Mouse (Mus musculus) CD4-positive, CD25-positive, alpha-beta regulatory T cell, adult 2 months (primary cell): Measurements from ENCODE around the gene Gm12394.
"Not testable (repeated sequence)": the region's sequence is repeated elsewhere in the genome, so short reads cannot be mapped to it uniquely, and the experiment has no call there.

ENCODE experiments used
- DNase-seq: peaks from one replicate; pipeline ENCODE4 v3.0.0-alpha.2; 2012; ENCODE audit warnings: low read depth, low spot score

Gm12394 gene

DNA sequence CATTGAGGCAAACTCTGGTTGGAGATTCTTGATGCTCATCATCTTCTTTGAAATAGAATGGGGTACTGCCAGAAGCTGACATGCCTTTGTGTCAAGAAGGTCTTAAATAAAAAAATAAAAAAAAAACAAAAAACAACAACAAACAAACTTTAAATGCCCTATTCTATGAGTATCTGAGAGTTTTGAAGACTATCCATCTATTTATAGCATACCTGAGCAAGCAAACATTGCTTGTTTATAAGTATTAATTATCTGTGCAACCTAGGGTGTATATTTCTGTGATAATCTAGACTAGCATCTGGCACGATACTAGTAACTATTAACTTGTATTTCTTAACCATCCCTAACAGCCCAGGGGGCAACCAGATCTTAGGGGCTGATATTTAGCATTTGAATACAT is at the start of gene Gm12394:
Gene Gm12394, minus strand, starts transcription at position 101 of the 400 bp plus-strand sequence.
- DNase-seq: not testable (repeated sequence)

GRCm38 (mm10) chr4:42904966-42905365 is 48.4 kb upstream of the Gm12394 start:
- no peak for DNase-seq

GRCm38 (mm10) chr4:42904523-42904922 is 48.0 kb upstream of the Gm12394 start:
- no peak for DNase-seq

DNA sequence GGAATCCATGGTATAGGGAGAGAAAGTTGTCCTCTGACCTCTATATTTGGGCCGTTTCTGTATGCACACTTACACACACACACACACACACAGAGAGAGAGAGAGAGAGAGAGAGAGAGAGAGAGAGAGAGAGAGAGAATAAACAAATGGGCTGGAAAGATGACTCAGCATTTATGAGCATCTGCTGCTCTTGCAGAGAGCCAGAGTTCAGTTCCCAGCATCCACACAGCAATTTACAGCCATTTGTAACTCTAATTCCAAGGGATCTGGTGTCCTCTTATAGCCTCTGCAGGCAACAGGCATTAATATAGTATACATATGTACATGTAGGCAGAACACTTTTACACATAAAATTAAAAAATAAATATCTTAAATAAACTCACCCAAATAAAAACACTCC is 47.4 kb upstream of the Gm12394 start:
- no peak for DNase-seq

- DNase-seq: no peak
These were observed 46.2 kb upstream of the Gm12394 start for GRCm38 (mm10) chr4:42902730-42903129.

DNA sequence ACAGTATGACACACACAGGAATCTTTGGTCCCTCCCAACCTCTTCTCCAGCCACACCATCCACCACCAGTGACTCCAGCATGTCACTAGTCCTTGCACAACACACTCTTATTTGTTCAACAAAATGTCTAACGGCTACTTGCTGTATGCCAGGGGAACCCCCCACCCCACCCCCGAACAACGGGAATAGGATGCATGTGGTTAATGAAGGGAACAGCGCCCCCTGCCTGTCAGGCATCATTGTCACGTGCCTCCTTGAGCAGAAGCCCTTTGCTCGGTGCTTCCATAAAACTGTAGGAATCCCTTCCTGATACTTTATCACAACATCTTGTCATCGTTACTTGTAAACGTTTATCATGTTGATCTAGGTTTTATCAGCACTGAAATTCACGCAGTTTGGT is 45.6 kb upstream of the Gm12394 start:
- DNase-seq: peak; percentile 47

- DNase-seq: no peak
These were observed 44.3 kb upstream of the Gm12394 start for GRCm38 (mm10) chr4:42900878-42901277.

- DNase-seq: no peak
These were observed 42.3 kb upstream of the Gm12394 start for GRCm38 (mm10) chr4:42898914-42899313.

GRCm38 (mm10) chr4:42895118-42895517 is 38.5 kb upstream of the Gm12394 start:
- no peak for DNase-seq

- DNase-seq: no peak
These were observed 34.6 kb upstream of the Gm12394 start for GRCm38 (mm10) chr4:42891176-42891575.

- no peak for DNase-seq
These were observed 32.2 kb upstream of the Gm12394 start for GRCm38 (mm10) chr4:42888806-42889205.

DNA sequence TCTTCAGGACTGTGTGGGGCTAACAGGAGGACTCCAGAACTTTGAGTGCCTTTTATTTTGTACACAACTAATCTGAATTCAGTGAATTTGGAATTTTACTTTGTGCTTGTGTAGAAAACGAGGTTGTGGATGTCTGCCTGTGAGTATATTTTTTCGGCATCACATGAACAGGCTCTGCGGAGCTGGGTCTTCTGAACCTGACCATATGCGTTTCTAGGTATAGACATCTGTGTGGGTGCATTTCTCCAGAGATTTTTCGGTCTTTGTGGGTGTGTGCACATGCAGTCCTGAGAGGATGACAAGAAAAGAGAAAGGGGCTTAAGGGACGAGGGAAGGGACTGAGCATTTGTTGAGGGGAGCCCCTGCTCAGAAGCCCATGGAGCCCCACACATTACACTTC is 30.4 kb upstream of the Gm12394 start:
- no peak for DNase-seq

DNA sequence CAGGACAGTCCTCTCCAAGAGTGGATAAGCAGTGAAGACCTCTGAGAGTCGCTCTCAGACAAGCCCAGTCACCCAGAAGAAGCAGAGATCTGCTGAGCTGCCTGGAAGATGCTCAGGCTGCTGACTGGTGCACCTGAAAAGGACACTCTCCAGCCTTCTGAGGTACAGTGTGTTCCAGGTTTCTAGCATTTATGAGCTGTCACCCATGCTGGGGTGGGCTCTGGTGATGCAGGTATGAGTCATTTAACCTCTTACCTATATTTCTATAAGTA is 24.0 kb upstream of the Gm12394 start:
- no peak for DNase-seq

- DNase-seq: no peak
These were observed 23.5 kb upstream of the Gm12394 start for GRCm38 (mm10) chr4:42879829-42880676.

DNA sequence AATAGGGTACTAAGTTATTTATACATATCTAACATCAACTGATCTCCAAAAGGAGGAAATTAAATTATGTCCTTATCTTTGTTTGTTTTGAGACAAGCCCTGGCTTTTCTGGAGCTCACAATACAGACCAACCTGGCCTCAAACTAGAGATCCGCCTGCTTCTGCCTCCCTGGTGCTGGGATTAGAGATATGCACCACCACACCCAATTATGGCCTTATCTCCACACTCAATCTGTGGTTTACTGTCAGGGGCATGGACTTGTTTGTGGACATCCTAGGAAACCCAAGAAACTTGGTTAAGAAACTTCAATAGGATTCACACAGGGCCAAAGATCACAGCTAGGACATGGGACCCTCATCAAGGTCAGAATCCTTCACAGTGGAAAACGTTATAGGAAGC is 21.1 kb upstream of the Gm12394 start:
- no peak for DNase-seq

DNA sequence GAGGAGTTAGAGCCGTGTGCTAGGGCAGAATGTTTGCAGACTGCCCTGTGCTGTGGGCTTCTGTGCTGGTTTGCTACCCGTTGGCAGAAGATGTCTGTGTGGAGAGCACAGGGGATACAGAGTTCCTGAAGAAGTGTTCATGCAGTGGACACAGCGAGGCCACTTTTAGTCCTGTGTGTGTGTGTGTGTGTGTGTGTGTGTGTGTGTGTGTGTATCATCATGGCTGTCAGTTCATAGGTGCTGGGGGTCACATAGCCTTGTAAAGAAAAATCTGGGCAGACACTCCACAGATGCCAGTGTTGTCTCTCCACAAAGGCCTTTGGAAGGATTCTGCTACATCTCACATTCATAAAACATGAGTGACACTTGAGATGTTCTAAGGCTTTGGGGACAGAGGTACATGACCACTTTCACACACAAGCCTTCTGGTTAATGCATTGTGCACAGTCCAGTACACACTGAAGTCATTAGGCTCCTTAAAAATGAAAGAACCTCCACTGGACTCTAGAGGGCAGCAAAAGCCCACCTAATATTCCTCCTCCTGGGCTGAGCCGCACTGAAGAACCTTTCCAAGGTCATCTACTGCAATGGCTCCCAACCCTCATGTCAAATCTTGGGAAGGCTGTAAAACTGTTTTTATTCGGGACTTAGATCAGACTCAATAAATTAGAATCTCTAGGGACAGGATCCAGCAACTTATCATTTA is 20.2 kb upstream of the Gm12394 start:
- peak; percentile 74 for DNase-seq

GRCm38 (mm10) chr4:42874134-42874533 is 17.6 kb upstream of the Gm12394 start, which contains the start of gene Fam205c:
Gene Fam205c (minus strand): TSS chr4:42874234.
- no peak for DNase-seq

GRCm38 (mm10) chr4:42872746-42873435 is 16.3 kb upstream of the Gm12394 start:
- DNase-seq: no peak

DNA sequence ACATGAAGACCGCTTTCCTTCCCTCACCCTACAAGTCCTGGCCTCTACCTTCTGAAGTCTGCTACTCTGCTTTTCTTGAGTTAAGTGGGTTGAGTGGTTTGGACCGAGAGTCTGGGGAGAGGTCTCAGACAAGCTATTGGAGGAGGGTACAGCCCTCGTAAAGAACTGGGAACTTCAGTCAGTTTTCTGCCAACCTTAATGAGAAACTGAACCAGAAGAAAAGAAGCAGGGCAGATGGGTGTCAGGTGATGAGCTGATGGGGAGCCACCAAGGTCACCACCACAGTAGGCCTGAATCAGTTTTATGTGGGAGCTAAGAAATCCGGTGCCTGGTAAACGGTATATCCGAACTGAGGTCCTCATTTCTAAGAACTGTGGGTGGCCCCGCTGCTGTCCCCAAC is 15.6 kb upstream of the Gm12394 start:
- DNase-seq: no peak

- no peak for DNase-seq
These were observed 14.2 kb upstream of the Gm12394 start for GRCm38 (mm10) chr4:42870748-42871147.

DNA sequence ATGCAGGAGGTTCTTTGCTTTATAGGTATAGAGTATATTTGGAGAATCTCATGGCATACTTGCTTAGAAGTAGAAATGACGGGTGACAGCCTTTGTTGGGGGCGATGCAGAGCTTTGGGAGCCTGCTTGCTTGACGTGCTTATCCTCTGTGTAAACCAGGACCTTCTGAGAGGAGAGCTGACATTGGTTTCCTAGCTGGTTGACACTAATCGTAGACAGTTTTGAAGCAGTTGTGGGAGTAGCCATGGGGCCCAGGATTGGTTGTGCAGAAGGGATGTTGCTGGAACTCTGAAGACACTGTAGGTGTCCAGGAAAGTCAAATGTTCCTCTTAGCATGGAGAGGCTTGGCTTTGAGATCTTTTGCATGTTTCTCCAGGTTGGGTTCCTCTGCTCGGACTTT is 11.6 kb upstream of the Gm12394 start:
- no peak for DNase-seq

DNA sequence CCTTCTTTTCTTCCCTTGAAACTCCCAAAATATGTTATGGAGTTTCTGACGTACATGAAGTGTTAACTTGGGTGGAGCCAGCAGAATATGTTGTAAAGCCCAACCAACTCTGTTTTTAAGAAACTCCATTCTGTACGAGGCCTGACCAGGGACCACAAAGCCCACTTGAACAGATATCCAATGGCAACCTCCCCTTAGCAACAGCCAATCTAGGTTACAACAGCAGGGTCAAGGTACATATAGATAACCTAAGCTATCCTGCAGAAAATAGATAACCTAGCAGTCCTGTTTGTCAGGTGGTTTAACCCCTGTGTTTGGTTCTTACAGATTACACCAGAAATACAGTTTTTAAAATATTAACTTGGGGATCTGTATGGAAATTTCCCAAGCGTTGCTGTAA is 10.8 kb upstream of the Gm12394 start:
- DNase-seq: no peak

- DNase-seq: not testable (repeated sequence)
These were observed 6.9 kb upstream of the Gm12394 start for GRCm38 (mm10) chr4:42863487-42863886.
